Mouse (Mus musculus): ENCODE measurements around the gene Erich3.

- TF ChIP-seq POLR2A (IDR thresholded peaks at IDR 0.05; ENCODE audit: low read depth, low read length) (no peak), CTCF (IDR thresholded peaks at IDR 0.05; ENCODE audit: extremely low read depth, insufficient read depth, insufficient read length, insufficient replicate concordance) (no peak)
Measured at GRCm38 (mm10) chr3:154615304-154615703, 48.4 kb upstream of the Erich3 start.
